Mouse (Mus musculus): Measurements from ENCODE around the gene Klhl18. TPM values are rescaled to one million over a fixed set of nuclear protein-coding genes. Genes with fewer than 3 reads are reported as not detected.

Gene Klhl18
- polyA plus RNA-seq (2014; fragmentation: Nextera tagmentation; extraction: Ambion mirVana), result 9.2 and 9.4 TPM in 2 replicates

DNA sequence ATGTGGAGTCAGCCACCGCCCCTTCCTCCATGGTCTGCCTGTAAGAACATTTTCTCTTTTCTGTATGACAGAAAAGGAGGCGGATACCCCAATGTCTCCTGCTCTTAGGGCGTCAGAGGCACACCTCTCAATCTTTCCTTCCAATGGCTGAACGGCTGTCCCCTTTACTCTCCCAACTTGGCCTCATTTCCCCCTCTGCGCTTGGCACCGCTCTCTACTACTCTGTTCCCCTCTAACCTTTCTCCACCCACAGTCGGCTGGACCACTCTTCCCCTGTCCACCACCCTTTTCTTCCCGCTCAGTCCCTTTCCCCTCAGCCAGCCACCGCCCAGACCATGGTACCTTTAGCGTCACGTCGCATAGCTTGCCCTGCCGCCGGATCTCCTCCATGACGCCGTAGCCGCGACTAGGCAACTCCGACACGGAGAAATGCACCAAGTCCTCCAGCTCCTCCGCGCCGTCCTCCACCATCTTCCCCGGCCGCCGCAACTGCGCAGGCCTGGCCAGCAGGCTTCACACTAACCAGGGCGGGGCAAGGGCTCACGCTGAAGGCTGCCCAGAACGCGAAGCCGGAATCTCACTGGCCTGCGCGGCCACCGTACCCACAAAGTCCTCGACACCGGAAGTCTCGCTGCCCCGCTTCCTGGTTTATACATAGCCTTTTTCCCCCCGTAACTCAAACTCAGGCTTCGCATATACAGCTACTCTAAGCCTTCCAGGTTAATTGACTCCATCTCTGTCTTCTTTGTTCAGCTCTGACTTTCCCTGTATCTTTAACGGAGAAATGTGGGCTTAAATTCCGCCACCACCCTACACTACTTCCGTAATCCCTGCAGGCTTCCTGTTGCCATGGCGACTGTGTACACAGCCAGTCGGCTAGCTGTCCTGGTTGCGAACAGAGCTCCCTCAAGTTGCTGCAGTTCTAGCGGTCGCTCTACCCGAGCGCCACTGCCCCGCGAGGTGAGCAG, at the start of gene Klhl18, which contains the start of gene Kif9:
Klhl18 (minus strand) TSS at position 571 of the 968 bp plus-strand sequence.
Kif9 (plus strand) TSS at position 835 of the 968 bp plus-strand sequence.
- peaks cover 7% of the 10 kb centered on the region for H3K4me1 ChIP-seq (ENCODE audit: control insufficient read depth, insufficient read depth, low read length)
- ATAC-seq (ENCODE audit: insufficient number of reproducible peaks, low FRiP score, low TSS enrichment, low read depth) (peak; percentile 99), DNase-seq (ENCODE audit: low spot score) (peak; percentile 98)
- H3K27ac ChIP-seq (replicated peaks; ENCODE audit: low read depth, low read length), result peak within 1 kb of the TSS; percentile 65; the same call in 1 of the 2 replicates
- no peaks in the 10 kb centered on the region for H3K36me3 ChIP-seq (ENCODE audit: control insufficient read depth, insufficient read depth, low read length)
- no peaks in the 10 kb centered on the region for H3K9me3 ChIP-seq (ENCODE audit: control insufficient read depth, low read length)
- WGBS, result under 1% methylated on average over 53 of the region's 53 CpGs
- H3K9ac ChIP-seq (ENCODE audit: low read length), result peak within 1 kb of the TSS; percentile 72
- H3K4me2 ChIP-seq (ENCODE audit: low read depth, severe bottlenecking), result peak within 1 kb of the TSS; percentile 62
- peak within 1 kb of the TSS; percentile 77 for H3K4me3 ChIP-seq (ENCODE audit: low read depth, low read length)
- no peaks in the 10 kb centered on the region for H3K27me3 ChIP-seq (ENCODE audit: control insufficient read depth, insufficient read depth, low read length)

DNA sequence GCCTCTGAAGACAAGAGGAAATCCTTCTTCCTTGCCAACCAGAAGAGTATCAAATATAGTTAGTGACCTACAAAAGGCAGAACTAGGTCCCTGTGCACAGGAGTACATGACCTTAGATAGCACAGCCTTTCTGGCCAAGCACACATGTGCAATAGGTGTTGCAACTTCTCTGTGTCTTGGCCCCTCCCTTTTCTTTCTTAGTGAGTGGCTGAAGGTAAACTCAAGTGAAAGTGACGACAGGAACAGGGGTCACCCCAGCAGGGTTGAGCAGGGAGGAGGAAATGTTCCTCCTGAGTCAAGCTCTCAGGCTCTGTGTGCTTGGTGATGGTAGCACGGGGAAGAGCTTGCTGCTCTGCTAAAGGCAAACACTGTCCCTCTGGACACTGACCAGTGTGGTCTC, 49.2 kb upstream of the Klhl18 start:
- no peak for ATAC-seq (ENCODE audit: insufficient number of reproducible peaks, low FRiP score, low TSS enrichment, low read depth)
- H3K9me3 ChIP-seq (ENCODE audit: control insufficient read depth, low read length), result no peaks in the 10 kb centered on the region
- no peaks in the 10 kb centered on the region for H3K4me1 ChIP-seq (ENCODE audit: control insufficient read depth, insufficient read depth, low read length)
- no peak overlapping the region for H3K4me3 ChIP-seq (ENCODE audit: low read depth, low read length)
- H3K9ac ChIP-seq (ENCODE audit: low read length), result no peak overlapping the region
- WGBS, result 46% methylated on average over 2 of the region's 2 CpGs
- H3K27ac ChIP-seq (replicated peaks; ENCODE audit: low read depth, low read length), result no peak overlapping the region
- H3K4me2 ChIP-seq (ENCODE audit: low read depth, severe bottlenecking), result no peak overlapping the region
- no peaks in the 10 kb centered on the region for H3K27me3 ChIP-seq (ENCODE audit: control insufficient read depth, insufficient read depth, low read length)
- DNase-seq (ENCODE audit: low spot score), result no peak
- 0 out of 2 replicates have a peak, but pooled peaks cover 2% of the 10 kb centered on the region for H3K36me3 ChIP-seq (ENCODE audit: control insufficient read depth, insufficient read depth, low read length)

DNA sequence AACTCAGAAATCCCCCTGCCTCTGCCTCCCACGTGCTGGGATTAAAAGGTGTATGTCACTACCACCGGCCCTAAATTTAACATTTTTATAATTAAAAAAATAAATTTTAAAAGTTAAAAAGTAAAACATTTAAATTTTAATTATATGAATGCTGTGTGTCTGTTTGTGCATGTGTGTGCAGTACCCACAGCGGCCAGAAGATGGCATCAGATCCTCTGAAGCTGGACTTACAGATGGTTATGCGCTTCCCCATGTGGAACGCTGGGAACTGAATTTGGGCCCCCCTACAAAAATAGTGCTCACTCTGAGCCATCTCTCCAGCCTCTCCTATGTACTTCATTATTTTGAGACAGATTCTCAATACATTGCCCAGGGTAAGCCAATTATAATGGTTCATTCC, 14.4 kb upstream of the Klhl18 start:
- ATAC-seq (ENCODE audit: insufficient number of reproducible peaks, low FRiP score, low TSS enrichment, low read depth) (no peak), DNase-seq (ENCODE audit: low spot score) (peak; percentile 29)
- Histone ChIP-seq H3K9me3 (ENCODE audit: control insufficient read depth, low read length) (no peaks in the 10 kb centered on the region), H3K4me2 (ENCODE audit: low read depth, severe bottlenecking) (no peak overlapping the region), H3K4me1 (ENCODE audit: control insufficient read depth, insufficient read depth, low read length) (no peaks in the 10 kb centered on the region), H3K36me3 (ENCODE audit: control insufficient read depth, insufficient read depth, low read length) (no peaks in the 10 kb centered on the region), H3K27me3 (ENCODE audit: control insufficient read depth, insufficient read depth, low read length) (no peaks in the 10 kb centered on the region), H3K27ac (replicated peaks; ENCODE audit: low read depth, low read length) (no peak overlapping the region), H3K9ac (ENCODE audit: low read length) (no peak overlapping the region), H3K4me3 (ENCODE audit: low read depth, low read length) (no peak overlapping the region)
- 60% methylated on average over 5 of the region's 5 CpGs for WGBS

- WGBS, result 61% methylated on average over 4 of the region's 4 CpGs
- H3K9ac ChIP-seq (ENCODE audit: low read length), result no peak overlapping the region
- H3K36me3 ChIP-seq (ENCODE audit: control insufficient read depth, insufficient read depth, low read length), result no peaks in the 10 kb centered on the region
- H3K4me3 ChIP-seq (ENCODE audit: low read depth, low read length), result no peak overlapping the region
- H3K27me3 ChIP-seq (ENCODE audit: control insufficient read depth, insufficient read depth, low read length), result no peaks in the 10 kb centered on the region
- no peak for DNase-seq (ENCODE audit: low spot score)
- H3K4me2 ChIP-seq (ENCODE audit: low read depth, severe bottlenecking), result no peak overlapping the region
- no peak for ATAC-seq (ENCODE audit: insufficient number of reproducible peaks, low FRiP score, low TSS enrichment, low read depth)
- H3K27ac ChIP-seq (replicated peaks; ENCODE audit: low read depth, low read length), result no peak overlapping the region
- no peaks in the 10 kb centered on the region for H3K4me1 ChIP-seq (ENCODE audit: control insufficient read depth, insufficient read depth, low read length)
- no peaks in the 10 kb centered on the region for H3K9me3 ChIP-seq (ENCODE audit: control insufficient read depth, low read length)
Measured at GRCm38 (mm10) chr9:110488841-110489240, 12.3 kb upstream of the Klhl18 start.

- Histone ChIP-seq H3K4me2 (ENCODE audit: low read depth, severe bottlenecking) (no peak overlapping the region), H3K27ac (replicated peaks; ENCODE audit: low read depth, low read length) (no peak overlapping the region), H3K36me3 (ENCODE audit: control insufficient read depth, insufficient read depth, low read length) (no peaks in the 10 kb centered on the region), H3K9me3 (ENCODE audit: control insufficient read depth, low read length) (no peaks in the 10 kb centered on the region), H3K4me1 (ENCODE audit: control insufficient read depth, insufficient read depth, low read length) (peaks cover 7% of the 10 kb centered on the region), H3K27me3 (ENCODE audit: control insufficient read depth, insufficient read depth, low read length) (no peaks in the 10 kb centered on the region), H3K4me3 (ENCODE audit: low read depth, low read length) (no peak overlapping the region), H3K9ac (ENCODE audit: low read length) (no peak overlapping the region)
- ATAC-seq (ENCODE audit: insufficient number of reproducible peaks, low FRiP score, low TSS enrichment, low read depth) (no peak), DNase-seq (ENCODE audit: low spot score) (no peak)
- 76% methylated on average over 4 of the region's 4 CpGs for WGBS
Measured at GRCm38 (mm10) chr9:110478639-110479038, 2.1 kb upstream of the Klhl18 start.

DNA sequence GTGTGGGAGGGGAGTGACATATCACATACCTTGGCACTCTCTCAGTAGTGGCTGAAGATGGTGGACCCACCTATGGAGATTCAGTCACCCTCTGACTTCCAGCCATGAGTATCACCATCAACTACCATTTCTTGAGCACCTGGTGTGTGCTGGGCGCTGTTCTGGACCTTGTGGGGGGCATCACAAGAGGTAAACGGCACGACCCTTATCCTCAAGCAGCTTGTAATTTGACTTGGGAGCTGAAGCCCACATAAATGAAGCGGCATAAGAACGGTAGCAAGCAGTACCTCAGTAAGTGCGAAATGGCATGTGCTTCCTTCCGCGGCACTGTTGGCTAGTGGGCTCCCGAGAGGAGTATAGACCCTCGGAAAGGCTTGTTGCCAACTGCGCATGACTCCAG, 1.5 kb upstream of the Klhl18 start:
- 46% methylated on average over 11 of the region's 11 CpGs for WGBS
- H3K9ac ChIP-seq (ENCODE audit: low read length), result no peak overlapping the region
- H3K36me3 ChIP-seq (ENCODE audit: control insufficient read depth, insufficient read depth, low read length), result no peaks in the 10 kb centered on the region
- ATAC-seq (ENCODE audit: insufficient number of reproducible peaks, low FRiP score, low TSS enrichment, low read depth), result no peak
- no peak overlapping the region for H3K4me2 ChIP-seq (ENCODE audit: low read depth, severe bottlenecking)
- no peaks in the 10 kb centered on the region for H3K9me3 ChIP-seq (ENCODE audit: control insufficient read depth, low read length)
- H3K27me3 ChIP-seq (ENCODE audit: control insufficient read depth, insufficient read depth, low read length), result no peaks in the 10 kb centered on the region
- no peak overlapping the region for H3K4me3 ChIP-seq (ENCODE audit: low read depth, low read length)
- DNase-seq (ENCODE audit: low spot score), result no peak
- H3K27ac ChIP-seq (replicated peaks; ENCODE audit: low read depth, low read length), result no peak overlapping the region
- peaks cover 7% of the 10 kb centered on the region for H3K4me1 ChIP-seq (ENCODE audit: control insufficient read depth, insufficient read depth, low read length)

DNA sequence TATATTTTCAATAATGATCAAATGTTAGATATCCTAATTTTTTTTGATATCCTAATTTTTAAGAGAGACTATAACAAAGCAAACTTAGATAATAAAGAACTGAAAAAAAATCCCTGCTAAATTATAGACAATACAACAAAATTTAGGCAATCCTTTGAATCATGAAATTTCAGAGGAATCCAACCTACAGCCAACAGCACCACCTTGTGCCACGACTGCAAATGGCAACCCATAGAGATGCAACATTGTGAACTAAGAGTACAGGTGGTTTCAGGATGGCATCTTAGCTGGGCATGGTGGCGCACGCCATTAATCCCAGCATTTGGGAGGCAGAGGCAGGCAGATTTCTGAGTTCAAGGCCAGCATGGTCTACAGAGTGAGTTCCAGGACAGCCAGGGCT, 10.3 kb downstream of the Klhl18 start:
- Histone ChIP-seq H3K27me3 (ENCODE audit: control insufficient read depth, insufficient read depth, low read length) (no peaks in the 10 kb centered on the region), H3K27ac (replicated peaks; ENCODE audit: low read depth, low read length) (no peak overlapping the region), H3K4me3 (ENCODE audit: low read depth, low read length) (no peak overlapping the region), H3K4me2 (ENCODE audit: low read depth, severe bottlenecking) (no peak overlapping the region), H3K4me1 (ENCODE audit: control insufficient read depth, insufficient read depth, low read length) (no peaks in the 10 kb centered on the region), H3K36me3 (ENCODE audit: control insufficient read depth, insufficient read depth, low read length) (no peaks in the 10 kb centered on the region), H3K9me3 (ENCODE audit: control insufficient read depth, low read length) (no peaks in the 10 kb centered on the region), H3K9ac (ENCODE audit: low read length) (no peak overlapping the region)
- no peak for ATAC-seq (ENCODE audit: insufficient number of reproducible peaks, low FRiP score, low TSS enrichment, low read depth)
- 86% methylated on average over 3 of the region's 3 CpGs for WGBS
- no peak for DNase-seq (ENCODE audit: low spot score)

DNA sequence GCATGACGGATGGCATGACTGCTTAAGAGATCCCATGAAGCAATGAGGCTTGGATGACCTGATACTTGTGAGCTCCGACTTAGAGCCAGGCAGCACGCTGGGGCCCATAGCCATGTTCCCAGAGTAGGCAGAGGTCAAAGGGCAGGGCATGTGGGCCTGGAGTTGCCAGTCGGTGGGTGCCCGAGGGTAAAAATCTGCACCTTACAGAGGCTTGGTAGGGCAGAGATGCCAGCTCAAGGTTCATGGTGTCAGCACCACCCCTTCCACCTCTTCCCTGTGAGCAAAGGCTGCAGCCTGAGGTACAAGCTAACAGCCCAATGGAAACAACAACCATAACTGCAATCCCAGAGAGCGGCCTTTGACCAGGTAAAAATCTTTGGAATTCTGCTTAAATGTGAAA, 11.2 kb downstream of the Klhl18 start:
- Histone ChIP-seq H3K4me2 (ENCODE audit: low read depth, severe bottlenecking) (no peak overlapping the region), H3K36me3 (ENCODE audit: control insufficient read depth, insufficient read depth, low read length) (no peaks in the 10 kb centered on the region), H3K9ac (ENCODE audit: low read length) (no peak overlapping the region), H3K27ac (replicated peaks; ENCODE audit: low read depth, low read length) (no peak overlapping the region), H3K27me3 (ENCODE audit: control insufficient read depth, insufficient read depth, low read length) (no peaks in the 10 kb centered on the region), H3K4me3 (ENCODE audit: low read depth, low read length) (no peak overlapping the region), H3K9me3 (ENCODE audit: control insufficient read depth, low read length) (no peaks in the 10 kb centered on the region), H3K4me1 (ENCODE audit: control insufficient read depth, insufficient read depth, low read length) (no peaks in the 10 kb centered on the region)
- WGBS, result 96% methylated on average over 6 of the region's 6 CpGs
- DNase-seq (ENCODE audit: low spot score) (no peak), ATAC-seq (ENCODE audit: insufficient number of reproducible peaks, low FRiP score, low TSS enrichment, low read depth) (no peak)
